Mouse (Mus musculus): ENCODE results near the gene Rbm5.

DNA sequence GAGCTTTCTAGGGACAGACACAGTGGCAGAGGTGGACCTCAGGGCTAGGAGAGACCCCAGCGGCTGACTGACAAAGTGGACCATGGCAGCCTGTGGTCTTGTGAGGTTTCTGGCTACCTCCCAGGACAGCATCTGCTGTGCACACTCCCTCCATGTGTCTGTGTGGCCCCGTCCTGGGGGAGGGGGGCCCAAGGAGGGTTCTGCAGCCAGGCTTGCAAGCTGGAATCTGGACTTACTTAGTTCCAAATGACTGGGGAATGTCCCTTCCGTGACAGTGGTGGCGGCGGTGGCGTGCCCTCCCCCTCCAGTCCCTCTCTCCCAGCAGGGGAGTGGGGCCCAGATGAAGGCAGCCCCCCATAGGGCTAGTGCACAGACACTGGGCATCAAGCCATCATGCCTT is 53.8 kb downstream of the Rbm5 start:
- no peak for TF ChIP-seq POLR2A (IDR thresholded peaks at IDR 0.05; ENCODE audit: borderline replicate concordance, control insufficient read depth, low read depth, low read length)
- no peak for TF ChIP-seq CTCF (IDR thresholded peaks at IDR 0.05; ENCODE audit: control insufficient read depth, insufficient read depth, low read length)

Measured in bone marrow, adult 2 months (tissue).